Comparison of ENCODE assay signal across 8 mouse cellular contexts in genomic region chr2:32362817-32363340, GRCm38 (mm10). TPM values are rescaled to one million over a fixed set of nuclear protein-coding genes. Genes with fewer than 3 reads are reported as not detected.
DNase-seq lines count a peak whose midpoint lies in the region; ATAC-seq and TF ChIP-seq lines count a peak whose summit lies in the region.

No protein-coding gene starts in this region.

- H3K27me3 ChIP-seq in C2C12 (ENCODE audit: control insufficient read depth, insufficient read depth, insufficient read length) = peaks cover 3% of the 10 kb centered on the region
- H3K27me3 ChIP-seq in heart, embryonic 13.5 days (replicated peaks) = 0 out of 2 replicates have a peak, but pooled peaks cover 13% of the 10 kb centered on the region
- H3K27me3 ChIP-seq in liver, embryonic 14.5 days (ENCODE audit: control insufficient read depth, insufficient read depth, low read length) = no peaks in the 10 kb centered on the region
- H3K27me3 ChIP-seq in stomach, embryonic 15.5 days (replicated peaks) = no peaks in the 10 kb centered on the region

- peak overlapping the region; percentile 67 for H3ac ChIP-seq in C2C12 (ENCODE audit: control insufficient read depth, insufficient read length, low read depth)

- H3K79me3 ChIP-seq in C2C12 (ENCODE audit: low read depth) = no peaks in the 10 kb centered on the region

- peak; percentile 99 for TF ChIP-seq CTCF in C2C12 (IDR thresholded peaks at IDR 0.05; ENCODE audit: control insufficient read depth, insufficient read depth, insufficient read length)
- TF ChIP-seq CTCF in liver, embryonic 14.5 days (IDR thresholded peaks at IDR 0.05; ENCODE audit: low read depth) = peak; percentile 83

- H3K27ac ChIP-seq in heart, embryonic 13.5 days (replicated peaks) = peak overlapping the region; percentile 90
- peak overlapping the region; percentile 76 for H3K27ac ChIP-seq in liver, embryonic 14.5 days
- H3K27ac ChIP-seq in stomach, embryonic 15.5 days = peak overlapping the region; percentile 91

- peak; percentile 96 for DNase-seq in brain, adult 2 months (ENCODE audit: low read depth, low spot score)
- DNase-seq in kidney, postnatal 10 days = peak; percentile 94
- DNase-seq in liver, embryonic 14.5 days (ENCODE audit: low read depth in 3 of 3, low spot score in 3 of 3) = peak; percentile 75 to 81 (median 75)
- peak; percentile 93 for DNase-seq in neural tube, embryonic 10.5 days (ENCODE audit: extremely low spot score, low spot score)

- peaks cover 18% of the 10 kb centered on the region for H3K79me2 ChIP-seq in C2C12 (ENCODE audit: control insufficient read depth, insufficient read depth)

- under 1% methylated on average over 53 of the region's 53 CpGs for WGBS in heart, embryonic 13.5 days
- under 1% methylated on average over 53 of the region's 53 CpGs for WGBS in liver, embryonic 14.5 days (ENCODE audit: insufficient replicate concordance)
- WGBS in stomach, embryonic 15.5 days = under 1% methylated on average over 53 of the region's 53 CpGs

- peaks cover 26% of the 10 kb centered on the region for H3K4me1 ChIP-seq in heart, embryonic 13.5 days
- peaks cover 14 to 15% of the 10 kb centered on the region in 2 experiments for H3K4me1 ChIP-seq in liver, embryonic 14.5 days (replicated peaks; ENCODE audit: control insufficient read depth in 2 of 2, insufficient read depth in 2 of 2, low read length in 1 of 2)
- H3K4me1 ChIP-seq in stomach, embryonic 15.5 days = peaks cover 24% of the 10 kb centered on the region

- H3K9me3 ChIP-seq in heart, embryonic 13.5 days = no peaks in the 10 kb centered on the region
- no peaks in the 10 kb centered on the region for H3K9me3 ChIP-seq in liver, embryonic 14.5 days (ENCODE audit: control insufficient read depth, low read length)
- H3K9me3 ChIP-seq in stomach, embryonic 15.5 days = no peaks in the 10 kb centered on the region

- H3K9ac ChIP-seq in heart, embryonic 13.5 days = peak overlapping the region; percentile 93
- H3K9ac ChIP-seq in liver, embryonic 14.5 days (replicated peaks) = peak overlapping the region; percentile 83
- H3K9ac ChIP-seq in stomach, embryonic 15.5 days = peak overlapping the region; percentile 70

- peak; percentile 68 for ATAC-seq in erythroblast, adult 5-6 weeks (replicated peaks; ENCODE audit: low FRiP score, poor library complexity, severe bottlenecking)
- peak; percentile 82 for ATAC-seq in heart, embryonic 13.5 days (ENCODE audit: extremely low read depth, insufficient number of reproducible peaks, low FRiP score, low TSS enrichment)
- ATAC-seq in liver, embryonic 14.5 days (ENCODE audit: insufficient read depth) = peak; percentile 80
- ATAC-seq in stomach, embryonic 15.5 days (ENCODE audit: insufficient read depth, low FRiP score, low read depth) = peak; percentile 81

- TF ChIP-seq EP300 in liver, embryonic 14.5 days (IDR thresholded peaks at IDR 0.05; ENCODE audit: low read depth) = no peak

- H3K36me3 ChIP-seq in C2C12 (ENCODE audit: control insufficient read depth, insufficient read depth) = peaks cover 14% of the 10 kb centered on the region
- peaks cover 36% of the 10 kb centered on the region for H3K36me3 ChIP-seq in heart, embryonic 13.5 days
- peaks cover 4% of the 10 kb centered on the region for H3K36me3 ChIP-seq in liver, embryonic 14.5 days (replicated peaks; ENCODE audit: control insufficient read depth, insufficient read depth, low read depth)
- H3K36me3 ChIP-seq in stomach, embryonic 15.5 days = peaks cover 9% of the 10 kb centered on the region

- peak overlapping the region; percentile 75 for H3K4me3 ChIP-seq in C2C12 (ENCODE audit: insufficient read depth, poor library complexity, severe bottlenecking)
- H3K4me3 ChIP-seq in heart, embryonic 13.5 days = peak overlapping the region; percentile 91
- H3K4me3 ChIP-seq in liver, embryonic 14.5 days (ENCODE audit: insufficient read depth in 1 of 2, low read depth in 2 of 2, low read length in 2 of 2) = peak overlapping the region; percentile 74 to 84
- peak overlapping the region; percentile 66 for H3K4me3 ChIP-seq in stomach, embryonic 15.5 days (replicated peaks)

- peak overlapping the region; percentile 86 for H3K4me2 ChIP-seq in heart, embryonic 13.5 days
- peak overlapping the region; percentile 98 for H3K4me2 ChIP-seq in liver, embryonic 14.5 days (ENCODE audit: low read depth)
- peak overlapping the region; percentile 84 for H3K4me2 ChIP-seq in stomach, embryonic 15.5 days

TF ChIP-seq in C2C12, 6 proteins besides CTCF, POLR2A, EP300 and RAD21:
- TF ChIP-seq MAX (IDR thresholded peaks at IDR 0.05) = peak; percentile 77
- TF ChIP-seq MYOD1 (IDR thresholded peaks at IDR 0.05; ENCODE audit: control insufficient read depth, insufficient read length, low read depth) = no peak
- no peak for TF ChIP-seq FOSL1 (IDR thresholded peaks at IDR 0.05; ENCODE audit: insufficient read depth, low read length, poor library complexity, severe bottlenecking)
- no peak for TF ChIP-seq MYOG (IDR thresholded peaks at IDR 0.05; ENCODE audit: control insufficient read depth, extremely low read depth, insufficient read length)
- TF ChIP-seq USF1 (IDR thresholded peaks at IDR 0.05; ENCODE audit: low read depth) = no peak

RNA-seq across cellular contexts. Expression of gene Dnm1, which starts 9.7 kb away (rescaled TPM):
- 27.7 TPM for polyA plus RNA-seq in C2C12 (2012; fragmentation: generic; extraction: Trizol)
- not detected in 2 replicates for total RNA-seq in erythroblast, adult 5-6 weeks (2015; ENCODE audit: low replicate concordance)
- total RNA-seq in erythroblast, adult 5-6 weeks (2017; ENCODE audit: low replicate concordance) = not detected in 2 replicates
- 3.4 and 4.5 TPM in 2 replicates for polyA plus RNA-seq in heart, embryonic 13.5 days (2015; fragmentation: Nextera tagmentation; extraction: Ambion mirVana)
- polyA plus RNA-seq in liver, embryonic 14.5 days (2012; rRNA removed) = 2.9 and 4.0 TPM in 2 replicates
- polyA plus RNA-seq in liver, embryonic 14.5 days (2014; fragmentation: Nextera tagmentation; extraction: Ambion mirVana) = 0.43 and 0.56 TPM in 2 replicates
- polyA plus RNA-seq in stomach, embryonic 15.5 days (2015; fragmentation: Nextera tagmentation; extraction: Ambion mirVana) = 12.1 and 12.8 TPM in 2 replicates

RNA-seq across cellular contexts. Expression of gene Ciz1, which starts 10.8 kb away (rescaled TPM):
- 43.5 TPM for polyA plus RNA-seq in C2C12 (2012; fragmentation: generic; extraction: Trizol)
- 18.6 and 38.2 TPM in 2 replicates for total RNA-seq in erythroblast, adult 5-6 weeks (2015; ENCODE audit: low replicate concordance)
- 21.2 and 33.5 TPM in 2 replicates for total RNA-seq in erythroblast, adult 5-6 weeks (2017; ENCODE audit: low replicate concordance)
- 32.9 and 35.2 TPM in 2 replicates for polyA plus RNA-seq in heart, embryonic 13.5 days (2015; fragmentation: Nextera tagmentation; extraction: Ambion mirVana)
- polyA plus RNA-seq in liver, embryonic 14.5 days (2012; rRNA removed) = 40.3 and 43.3 TPM in 2 replicates
- 13.1 and 13.9 TPM in 2 replicates for polyA plus RNA-seq in liver, embryonic 14.5 days (2014; fragmentation: Nextera tagmentation; extraction: Ambion mirVana)
- 33.8 and 41.6 TPM in 2 replicates for polyA plus RNA-seq in stomach, embryonic 15.5 days (2015; fragmentation: Nextera tagmentation; extraction: Ambion mirVana)

RNA-seq across cellular contexts. Expression of gene 1110008P14Rik, which starts 18.9 kb away (rescaled TPM):
- polyA plus RNA-seq in C2C12 (2012; fragmentation: generic; extraction: Trizol) = 104 TPM
- total RNA-seq in erythroblast, adult 5-6 weeks (2015; ENCODE audit: low replicate concordance) = 8.6 and 12.3 TPM in 2 replicates
- total RNA-seq in erythroblast, adult 5-6 weeks (2017; ENCODE audit: low replicate concordance) = 5.1 and 7.7 TPM in 2 replicates
- polyA plus RNA-seq in heart, embryonic 13.5 days (2015; fragmentation: Nextera tagmentation; extraction: Ambion mirVana) = 47.5 and 49.0 TPM in 2 replicates
- polyA plus RNA-seq in liver, embryonic 14.5 days (2012; rRNA removed) = 32.6 and 39.6 TPM in 2 replicates
- polyA plus RNA-seq in liver, embryonic 14.5 days (2014; fragmentation: Nextera tagmentation; extraction: Ambion mirVana) = 38.7 and 40.8 TPM in 2 replicates
- 36.1 and 42.9 TPM in 2 replicates for polyA plus RNA-seq in stomach, embryonic 15.5 days (2015; fragmentation: Nextera tagmentation; extraction: Ambion mirVana)

RNA-seq across cellular contexts. Expression of gene Lcn2, which starts 25.2 kb away (rescaled TPM):
- polyA plus RNA-seq in C2C12 (2012; fragmentation: generic; extraction: Trizol) = not detected
- 2,071 and 2,279 TPM in 2 replicates for total RNA-seq in erythroblast, adult 5-6 weeks (2015; ENCODE audit: low replicate concordance)
- total RNA-seq in erythroblast, adult 5-6 weeks (2017; ENCODE audit: low replicate concordance) = 352 and 444 TPM in 2 replicates
- polyA plus RNA-seq in heart, embryonic 13.5 days (2015; fragmentation: Nextera tagmentation; extraction: Ambion mirVana) = 0.91 and 0.98 TPM in 2 replicates
- polyA plus RNA-seq in liver, embryonic 14.5 days (2012; rRNA removed) = 29.8 and 30.2 TPM in 2 replicates
- 41.1 and 65.1 TPM in 2 replicates for polyA plus RNA-seq in liver, embryonic 14.5 days (2014; fragmentation: Nextera tagmentation; extraction: Ambion mirVana)
- 25.1 and 30.7 TPM in 2 replicates for polyA plus RNA-seq in stomach, embryonic 15.5 days (2015; fragmentation: Nextera tagmentation; extraction: Ambion mirVana)

RNA-seq across cellular contexts. Expression of gene Ptges2, which starts 32.8 kb away (rescaled TPM):
- polyA plus RNA-seq in C2C12 (2012; fragmentation: generic; extraction: Trizol) = 39.1 TPM
- 1.5 and 1.7 TPM in 2 replicates for total RNA-seq in erythroblast, adult 5-6 weeks (2015; ENCODE audit: low replicate concordance)
- total RNA-seq in erythroblast, adult 5-6 weeks (2017; ENCODE audit: low replicate concordance) = 2.8 and 6.6 TPM in 2 replicates
- 35.3 and 36.1 TPM in 2 replicates for polyA plus RNA-seq in heart, embryonic 13.5 days (2015; fragmentation: Nextera tagmentation; extraction: Ambion mirVana)
- polyA plus RNA-seq in liver, embryonic 14.5 days (2012; rRNA removed) = 7.9 and 11.6 TPM in 2 replicates
- polyA plus RNA-seq in liver, embryonic 14.5 days (2014; fragmentation: Nextera tagmentation; extraction: Ambion mirVana) = 11.4 and 14.0 TPM in 2 replicates
- 28.5 and 31.4 TPM in 2 replicates for polyA plus RNA-seq in stomach, embryonic 15.5 days (2015; fragmentation: Nextera tagmentation; extraction: Ambion mirVana)

Comparison
In these comparisons a context has a peak if more than half of its experiments do, and no peak if none do; other contexts are left out.
1. Peak in every context shown above with its lines: DNase-seq, ATAC-seq, H3K4me3 ChIP-seq and H3K27ac ChIP-seq.